Mouse (Mus musculus) lung, postnatal 36 days (tissue): ENCODE measurements around the gene Lyl1.
A peak's percentile ranks its signal among the peaks of the same experiment; 100 is the strongest.

Experiments used
- DNase-seq: peaks from one replicate; pipeline ENCODE4 v3.0.0; 2022; ENCODE audit warnings: mixed read lengths

The Lyl1 gene

DNA sequence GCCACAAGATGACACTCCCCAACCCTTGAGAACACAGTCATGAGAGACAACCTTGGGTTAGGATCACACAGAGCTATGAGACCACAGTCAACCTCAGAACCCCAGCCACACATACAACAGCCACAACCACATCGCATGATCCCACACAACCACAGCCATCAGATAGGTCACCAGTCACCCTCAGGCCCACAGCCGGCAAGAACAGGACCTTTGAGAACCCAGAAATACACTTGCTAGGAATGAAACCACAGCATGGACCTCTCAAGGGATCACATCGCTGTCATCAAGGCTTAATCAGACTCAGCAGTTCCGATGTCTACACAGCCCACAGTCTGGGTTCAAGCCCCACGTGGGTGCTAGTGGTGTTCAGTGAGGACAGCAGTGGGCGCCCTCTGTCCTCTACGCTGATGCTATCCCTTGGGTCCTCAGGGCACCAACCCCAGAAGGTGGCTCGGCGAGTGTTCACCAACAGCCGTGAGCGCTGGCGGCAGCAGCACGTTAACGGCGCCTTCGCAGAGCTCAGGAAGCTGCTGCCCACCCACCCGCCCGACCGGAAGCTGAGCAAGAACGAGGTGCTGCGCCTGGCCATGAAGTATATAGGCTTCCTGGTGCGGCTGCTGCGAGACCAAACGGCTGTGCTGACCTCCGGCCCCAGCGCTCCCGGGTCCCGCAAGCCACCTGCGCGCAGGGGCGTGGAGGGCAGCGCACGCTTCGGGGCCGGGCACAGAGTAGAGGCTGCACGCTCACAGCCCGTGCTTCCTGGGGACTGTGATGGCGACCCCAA is 2.4 kb downstream of the Lyl1 start:
- DNase-seq = peak; percentile 32

GRCm38 (mm10) chr8:84704356-84704755 is 3.1 kb downstream of the Lyl1 start:
- peak; percentile 90 for DNase-seq

DNA sequence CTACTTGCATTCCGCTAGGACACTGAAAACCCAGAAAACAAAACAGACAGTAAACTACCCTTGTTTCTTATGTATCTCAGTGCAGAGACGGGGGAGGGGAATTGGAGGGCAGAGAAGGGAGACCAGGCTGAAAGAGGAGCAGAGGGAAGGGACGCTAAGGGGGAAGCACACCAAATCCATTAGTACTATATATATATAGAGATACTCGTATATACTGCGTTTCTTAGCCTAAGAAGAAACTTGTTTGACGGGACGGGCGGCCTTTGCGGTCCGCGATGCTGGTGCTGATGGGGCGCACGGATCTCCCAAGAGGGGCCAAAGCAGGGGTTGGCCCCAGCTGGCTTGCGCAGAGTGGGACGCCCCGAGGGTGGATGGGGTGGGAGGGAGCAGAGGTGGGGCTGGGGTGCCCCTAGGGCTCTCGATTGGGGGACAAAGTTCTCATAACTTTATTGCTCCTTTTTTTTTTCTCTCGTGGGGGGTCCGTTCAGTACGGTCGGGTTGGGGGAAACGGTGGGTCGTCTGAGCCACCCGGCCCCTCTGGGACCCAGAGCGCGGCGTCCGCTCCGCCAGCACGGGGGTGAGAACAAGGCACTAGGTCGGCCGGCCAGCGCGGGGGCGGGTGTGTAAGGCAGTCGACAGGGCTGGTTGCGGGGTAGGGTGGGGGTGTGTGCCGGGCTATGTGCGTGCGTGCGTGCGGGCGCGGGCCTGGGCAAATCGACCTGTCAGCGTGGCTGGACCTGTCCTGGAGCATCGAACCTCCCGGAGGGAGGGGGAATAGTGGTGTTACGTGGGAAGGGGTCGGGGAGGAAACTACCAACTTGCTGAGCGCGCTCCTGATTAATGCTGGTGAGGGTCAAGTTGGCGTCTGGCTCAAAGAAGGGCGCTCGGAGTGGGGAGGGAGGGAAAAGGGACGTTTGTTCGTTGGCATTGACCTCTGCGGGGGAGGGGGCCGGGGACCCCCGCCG is 3.9 kb downstream of the Lyl1 start:
- peak; percentile 62 for DNase-seq

GRCm38 (mm10) chr8:84705960-84706359 is 4.7 kb downstream of the Lyl1 start:
- DNase-seq = no peak

GRCm38 (mm10) chr8:84706610-84707266 is 5.5 kb downstream of the Lyl1 start:
- DNase-seq = peak; percentile 64

DNA sequence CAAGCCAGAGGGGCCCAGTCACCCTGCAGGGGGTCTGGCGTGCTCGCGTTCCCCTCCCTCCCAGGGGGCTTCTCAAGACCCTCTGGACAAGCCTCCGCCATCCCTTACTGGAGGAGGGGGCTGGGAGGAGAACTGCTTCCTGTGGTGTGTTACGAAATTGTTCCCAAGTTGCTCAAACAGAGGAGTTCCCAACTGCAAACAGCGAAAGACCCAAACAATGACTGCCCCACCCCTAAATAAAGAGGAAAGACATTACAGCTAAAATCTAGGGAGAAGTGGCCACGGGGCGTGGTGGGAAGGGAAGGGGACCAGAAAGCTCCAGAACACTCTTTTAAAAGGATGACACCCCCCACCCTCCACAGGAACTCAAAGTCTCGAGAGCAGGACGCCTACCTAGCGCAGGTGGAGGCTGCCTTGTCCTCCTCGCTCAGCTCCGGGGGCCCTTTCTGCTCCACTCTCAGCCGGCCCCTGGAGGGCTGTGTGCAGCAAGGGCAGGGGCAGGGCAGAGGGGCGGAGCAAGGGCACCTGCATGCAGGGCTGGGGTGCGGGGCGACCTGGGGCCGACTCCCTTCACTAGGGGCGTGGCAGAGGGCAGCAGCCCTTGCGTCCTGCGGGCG is 6.1 kb downstream of the Lyl1 start:
- DNase-seq = peak; percentile 88

DNA sequence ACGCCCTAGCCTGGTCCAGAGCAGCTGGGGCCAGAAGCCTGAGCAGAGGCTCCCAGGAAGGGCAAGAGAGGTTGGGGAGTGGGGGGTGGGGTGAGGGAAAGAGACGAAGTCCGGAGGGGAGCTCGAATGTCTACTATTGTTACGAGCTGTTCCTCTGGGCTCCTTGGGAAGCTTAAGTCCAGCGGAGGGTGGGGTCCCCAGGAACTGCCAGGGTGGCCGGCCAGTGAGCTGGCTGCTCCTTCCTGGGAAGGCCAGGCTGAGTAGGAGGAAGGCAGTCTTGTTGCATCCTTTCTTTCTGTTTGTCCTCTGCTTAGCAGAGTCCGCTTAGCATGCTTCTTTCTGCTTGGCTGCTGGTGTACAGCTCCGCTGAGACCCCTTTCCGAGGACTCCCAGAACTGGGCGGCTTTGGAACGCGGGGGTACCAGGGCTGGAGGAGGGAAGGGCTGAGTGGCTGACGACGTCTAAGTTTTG is 6.8 kb downstream of the Lyl1 start:
- DNase-seq = peak; percentile 72

DNA sequence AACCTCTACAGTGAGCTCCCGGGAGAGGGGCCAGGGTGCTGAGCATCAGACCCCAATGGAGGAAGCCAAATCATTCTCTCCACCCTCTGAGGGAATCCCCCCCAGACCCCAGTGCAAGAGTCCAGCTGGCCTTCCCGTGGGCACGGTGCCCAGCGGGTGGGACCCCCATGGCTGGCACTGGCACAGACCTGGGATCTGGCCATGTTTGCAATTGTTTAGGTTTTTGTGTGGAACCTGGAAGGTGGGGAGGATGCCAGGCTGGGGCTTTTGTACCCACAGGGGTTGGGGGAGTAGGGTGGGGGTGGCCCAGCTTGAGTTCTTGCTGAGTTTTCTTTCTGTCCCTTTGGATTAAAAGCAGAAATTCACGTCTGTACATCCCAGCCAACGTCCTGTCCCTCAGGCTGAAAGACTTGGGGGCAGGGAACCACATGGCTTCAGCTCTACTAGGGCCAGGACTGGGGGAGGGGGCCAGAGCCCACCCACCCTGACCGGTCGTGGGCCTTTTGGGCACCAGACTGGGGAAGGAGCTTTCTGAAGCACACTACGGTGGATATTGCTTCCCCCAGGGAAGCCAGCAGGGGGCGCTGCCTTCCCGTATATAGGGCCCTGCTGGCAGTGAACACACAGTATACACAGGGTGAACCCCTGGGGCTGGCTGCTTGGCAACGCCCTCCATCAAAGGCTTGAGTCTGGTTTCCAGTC is 7.7 kb downstream of the Lyl1 start:
- peak; percentile 93 for DNase-seq

DNA sequence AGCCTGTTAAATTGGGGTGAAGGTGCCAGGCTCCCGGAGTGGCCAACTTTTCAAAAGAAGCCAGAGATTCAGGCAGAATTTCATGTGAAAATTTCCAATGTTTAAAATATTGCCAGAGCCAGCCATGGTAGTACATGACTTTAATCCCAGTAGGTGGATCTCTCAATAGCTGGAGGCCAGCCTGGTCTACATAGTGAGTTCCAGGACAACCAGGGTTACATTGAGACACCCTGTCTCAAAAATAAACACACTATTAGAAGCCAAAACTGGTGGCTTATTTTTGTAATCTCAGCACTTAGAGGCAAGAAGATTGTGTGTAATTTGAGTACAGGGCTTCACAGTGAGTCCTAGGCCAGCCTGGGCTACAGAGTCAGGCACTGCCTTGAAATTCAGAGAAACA is 8.7 kb downstream of the Lyl1 start:
- no peak for DNase-seq

DNA sequence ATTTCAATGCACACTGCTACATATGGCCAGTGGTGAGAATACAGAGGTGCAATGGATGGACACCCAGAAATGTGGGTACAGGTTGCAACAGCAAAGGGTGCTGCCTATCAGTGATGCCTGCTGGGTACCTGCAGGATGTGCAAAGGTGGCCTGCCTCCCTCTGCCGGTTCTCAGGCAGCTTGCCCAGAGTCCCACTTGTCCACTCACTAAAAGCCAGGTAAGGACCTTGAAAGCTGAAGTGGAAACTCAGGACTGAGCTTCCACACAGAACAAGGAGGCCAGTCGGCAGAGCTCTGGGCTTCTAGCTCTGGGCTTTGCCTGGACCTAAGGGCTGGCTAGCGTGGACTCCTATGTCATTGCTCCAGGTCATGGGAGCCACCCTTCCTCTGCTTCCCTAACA is 10.1 kb downstream of the Lyl1 start:
- DNase-seq = peak; percentile 61

GRCm38 (mm10) chr8:84711933-84712758 is 10.9 kb downstream of the Lyl1 start:
- peak; percentile 75 for DNase-seq

DNA sequence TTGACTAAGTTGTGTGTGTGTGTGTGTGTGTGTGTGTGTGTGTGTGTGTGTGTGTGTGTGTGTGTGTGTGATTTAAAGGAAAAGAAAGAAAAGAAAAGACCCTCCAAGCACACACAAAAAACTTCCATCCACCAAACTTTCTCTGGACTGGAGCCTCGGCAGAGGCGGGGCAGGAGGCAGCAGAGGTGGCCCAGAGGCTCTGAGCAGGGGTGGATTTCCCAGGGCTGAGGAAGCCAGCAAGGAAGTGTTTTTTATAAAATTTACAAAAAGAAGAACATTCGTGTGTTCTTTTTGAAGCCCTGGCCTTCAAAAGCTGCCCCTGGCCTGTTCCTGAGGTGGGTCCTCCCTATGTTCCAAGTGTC is 11.5 kb downstream of the Lyl1 start:
- DNase-seq = peak; percentile 50

GRCm38 (mm10) chr8:84713381-84713780 is 12.1 kb downstream of the Lyl1 start:
- no peak for DNase-seq

DNA sequence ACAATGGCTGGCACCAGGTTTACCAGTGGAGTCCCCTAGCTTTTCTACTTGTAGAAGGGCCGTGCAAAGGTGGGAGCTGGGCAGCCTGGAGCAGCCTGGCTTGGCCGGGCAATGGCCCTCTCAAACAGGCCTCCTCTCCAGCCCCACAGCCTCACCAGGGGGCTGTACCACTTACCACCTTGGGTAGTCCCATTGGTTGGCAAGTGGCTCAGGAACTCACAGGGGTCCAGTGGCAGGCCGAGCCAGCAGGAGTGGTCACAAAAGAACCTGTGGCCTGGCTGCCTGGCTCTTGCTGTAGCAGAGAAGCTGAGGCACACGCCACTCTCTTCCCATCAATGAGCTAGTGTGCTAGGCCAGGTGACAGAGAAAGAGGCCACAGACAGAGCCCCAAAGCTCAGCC is 12.9 kb downstream of the Lyl1 start:
- no peak for DNase-seq

DNA sequence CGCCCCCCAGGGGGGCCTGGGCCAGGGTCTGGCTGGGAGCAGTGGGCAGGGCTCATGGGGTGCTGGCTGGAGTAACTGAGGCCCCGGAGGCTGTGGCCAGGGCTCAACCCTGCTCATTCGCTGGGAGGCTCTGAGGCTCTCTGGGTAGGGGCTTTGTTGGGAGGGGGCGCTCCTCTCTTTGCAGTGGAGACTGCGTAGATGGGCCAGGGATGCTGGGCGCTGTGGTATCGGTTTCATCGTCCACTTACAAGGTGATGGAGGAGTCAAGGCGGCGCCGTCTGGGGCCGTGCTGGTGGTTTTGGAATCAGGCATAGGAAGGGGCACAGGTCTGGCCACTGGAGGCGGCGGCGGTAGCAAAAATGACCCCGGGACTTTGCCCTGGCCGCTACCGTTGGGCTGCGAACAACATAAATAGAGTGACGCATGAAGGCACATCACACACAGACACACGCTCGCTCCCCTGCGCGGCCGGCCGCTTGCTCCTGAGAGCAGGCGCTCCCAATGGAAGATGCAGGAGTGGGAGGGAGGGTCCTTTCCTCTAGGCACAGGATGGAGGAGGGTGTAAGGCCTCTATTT is 14.7 kb downstream of the Lyl1 start:
- DNase-seq = no peak

GRCm38 (mm10) chr8:84716790-84717189 is 15.5 kb downstream of the Lyl1 start:
- no peak for DNase-seq

GRCm38 (mm10) chr8:84718476-84718875 is 17.2 kb downstream of the Lyl1 start:
- no peak for DNase-seq

- DNase-seq = no peak
These were observed 17.9 kb downstream of the Lyl1 start for GRCm38 (mm10) chr8:84718959-84719690.

DNA sequence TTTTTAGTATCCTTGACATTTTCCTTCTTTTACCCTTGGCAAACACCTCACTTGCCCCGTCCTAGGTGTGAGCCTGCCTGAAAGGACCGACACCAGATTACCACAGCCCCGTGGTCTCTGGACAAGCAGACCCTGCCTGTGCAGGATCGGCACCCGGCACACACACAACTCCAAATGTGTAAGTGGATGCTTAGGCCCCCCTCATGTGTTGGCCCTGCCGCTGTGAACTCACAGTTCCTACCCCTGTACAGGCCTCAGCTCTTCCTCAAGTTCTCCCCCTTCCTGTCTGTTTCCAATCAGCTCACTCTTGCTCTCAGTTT is 21.2 kb downstream of the Lyl1 start:
- no peak for DNase-seq

DNA sequence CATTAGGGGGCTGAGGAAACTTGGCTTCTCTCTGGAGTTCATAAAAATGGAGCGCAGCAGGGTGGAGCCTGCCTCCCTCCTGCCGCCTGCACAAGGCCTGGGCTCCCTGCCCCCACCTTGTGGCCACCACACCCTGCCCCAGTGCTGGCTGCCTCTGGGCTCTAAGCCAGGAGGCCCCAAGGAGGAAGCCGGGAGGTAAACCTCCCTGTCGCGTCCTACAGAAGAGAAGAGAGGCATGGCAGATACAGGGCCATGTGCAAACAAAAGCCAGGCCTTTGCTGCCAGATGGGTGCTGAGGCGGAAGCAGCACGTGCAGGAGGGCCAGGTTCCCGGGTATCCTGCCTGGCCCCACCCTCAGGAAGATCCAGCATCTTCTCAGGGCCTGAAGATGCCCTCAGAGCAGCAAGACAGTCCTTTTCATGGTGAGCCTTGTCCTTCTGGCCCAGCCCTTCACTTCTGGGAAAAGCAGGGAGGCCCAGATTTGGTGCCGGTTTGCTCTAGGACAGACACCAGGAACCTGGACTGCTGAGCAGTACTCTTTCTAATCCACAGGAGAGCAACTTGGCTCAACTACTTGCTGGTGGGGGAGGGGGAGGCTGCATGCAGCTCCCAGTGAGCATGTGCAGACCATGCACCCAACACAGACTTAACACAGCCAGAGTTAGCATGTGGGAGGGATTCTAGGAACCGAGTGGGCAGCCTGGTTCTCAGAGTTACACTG is 21.8 kb downstream of the Lyl1 start, which contains the start of gene G430095P16Rik:
Gene G430095P16Rik (plus strand): TSS at position 158 of the 721 bp plus-strand sequence.
- peak; percentile 92 for DNase-seq
